Mouse (Mus musculus): ENCODE data around the gene Klk1b1.

- TF ChIP-seq CTCF (IDR thresholded peaks at IDR 0.05; ENCODE audit: control insufficient read depth, insufficient read depth, insufficient read length) (no peak), USF1 (IDR thresholded peaks at IDR 0.05; ENCODE audit: low read depth) (no peak), MYOD1 (IDR thresholded peaks at IDR 0.05; ENCODE audit: control insufficient read depth, insufficient read length, low read depth) (no peak), MAX (IDR thresholded peaks at IDR 0.05) (no peak), MYOG (IDR thresholded peaks at IDR 0.05; ENCODE audit: control insufficient read depth, extremely low read depth, insufficient read length) (no peak), FOSL1 (IDR thresholded peaks at IDR 0.05; ENCODE audit: insufficient read depth, low read length, poor library complexity, severe bottlenecking) (no peak), CEBPB (IDR thresholded peaks at IDR 0.05; ENCODE audit: low read depth) (no peak)
These were observed 38.3 kb downstream of the Klk1b1 start for GRCm38 (mm10) chr7:44004847-44005246.

Measured in C2C12 (cell line).